Mouse (Mus musculus) E14TG2a.4 (cell line): ENCODE measurements at regions not wholly inside any gene's neighbourhood (a gene's known extent, or its start where the extent isn't known, plus 50 kb on each side); places are given as distances from the start of the nearest gene placed in this dataset.

Source experiments
- CTCF ChIP-seq: conservative IDR thresholded peaks from 2 replicates; pipeline ENCODE4 v1.5.1; 2014; ENCODE audit warnings: low read length
- NANOG ChIP-seq: IDR thresholded peaks from 2 replicates; pipeline ENCODE4 v1.6.1; 2014; ENCODE audit warnings: borderline replicate concordance, low read length, mixed read lengths
- POU5F1 ChIP-seq: IDR thresholded peaks from 2 replicates; pipeline ENCODE4 v1.6.1; 2014; ENCODE audit warnings: low read length, borderline replicate concordance

DNA sequence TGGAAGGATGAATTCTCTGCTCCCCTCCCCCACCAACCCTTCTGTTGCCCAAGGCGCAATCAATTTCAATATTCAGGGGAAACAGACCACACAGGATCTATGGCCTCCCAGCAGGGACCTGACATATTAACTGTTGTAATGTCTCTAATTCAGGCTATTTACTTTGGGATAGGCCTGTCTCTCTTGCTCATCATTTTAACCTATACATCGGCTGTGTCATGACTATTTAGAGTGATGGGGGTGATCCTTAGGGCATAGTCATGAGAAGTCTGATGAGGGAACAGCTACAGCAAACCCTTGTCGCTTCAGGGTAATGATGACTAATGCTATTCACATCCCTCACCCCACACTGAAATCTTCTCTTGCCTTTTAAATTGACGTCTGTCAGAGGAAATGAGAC lies 195.8 kb downstream of the Olfr1505 start:
- no peak for TF ChIP-seq CTCF
- TF ChIP-seq POU5F1 = no peak
- no peak for TF ChIP-seq NANOG
